Mouse (Mus musculus) kidney, adult 9 months (tissue): ENCODE measurements around the gene AC170998.1.
A peak's percentile ranks its signal among the peaks of the same experiment; 100 is the strongest.

ENCODE experiments used
- DNase-seq: peaks from one replicate; pipeline ENCODE4 v3.0.0; 2022

AC170998.1 gene

GRCm38 (mm10) chr17:28725783-28726182, at the start of gene AC170998.1:
Gene AC170998.1, plus strand, starts transcription at chr17:28726083.
- no peak for DNase-seq

- peak; percentile 91 for DNase-seq
Observed at GRCm38 (mm10) chr17:28682311-28683084, 43.4 kb upstream of the AC170998.1 start.

GRCm38 (mm10) chr17:28683601-28684000, 42.3 kb upstream of the AC170998.1 start:
- DNase-seq: peak; percentile 93

GRCm38 (mm10) chr17:28684631-28685030, 41.3 kb upstream of the AC170998.1 start:
- DNase-seq: no peak

GRCm38 (mm10) chr17:28687354-28687753, 38.5 kb upstream of the AC170998.1 start:
- no peak for DNase-seq

GRCm38 (mm10) chr17:28689586-28690283, 36.1 kb upstream of the AC170998.1 start, which contains the start of gene Slc26a8:
Gene Slc26a8, minus strand, starts transcription at chr17:28690233.
- DNase-seq: no peak

- DNase-seq: peak; percentile 100
Observed at GRCm38 (mm10) chr17:28690776-28691686, 34.9 kb upstream of the AC170998.1 start, which contains the start of gene Mapk14. Gene Mapk14, plus strand, starts transcription at chr17:28691329.

- peak; percentile 74 for DNase-seq
Observed at GRCm38 (mm10) chr17:28691687-28692340, 34.1 kb upstream of the AC170998.1 start.

- peak; percentile 63 for DNase-seq
Observed at GRCm38 (mm10) chr17:28692341-28692710, 33.6 kb upstream of the AC170998.1 start.

GRCm38 (mm10) chr17:28693086-28693485, 32.8 kb upstream of the AC170998.1 start:
- no peak for DNase-seq

GRCm38 (mm10) chr17:28694078-28694477, 31.8 kb upstream of the AC170998.1 start:
- peak; percentile 68 for DNase-seq

GRCm38 (mm10) chr17:28694832-28695231, 31.1 kb upstream of the AC170998.1 start:
- DNase-seq: peak; percentile 64

GRCm38 (mm10) chr17:28696641-28697040, 29.2 kb upstream of the AC170998.1 start:
- DNase-seq: peak; percentile 88

GRCm38 (mm10) chr17:28697290-28698195, 28.3 kb upstream of the AC170998.1 start:
- DNase-seq: peak; percentile 47

GRCm38 (mm10) chr17:28698245-28698644, 27.6 kb upstream of the AC170998.1 start:
- peak; percentile 63 for DNase-seq

GRCm38 (mm10) chr17:28698672-28699071, 27.2 kb upstream of the AC170998.1 start:
- no peak for DNase-seq

- no peak for DNase-seq
Observed at GRCm38 (mm10) chr17:28699789-28700188, 26.1 kb upstream of the AC170998.1 start.

- no peak for DNase-seq
Observed at GRCm38 (mm10) chr17:28701171-28701570, 24.7 kb upstream of the AC170998.1 start.

GRCm38 (mm10) chr17:28701737-28702136, 24.1 kb upstream of the AC170998.1 start:
- no peak for DNase-seq

- peak; percentile 62 for DNase-seq
Observed at GRCm38 (mm10) chr17:28702646-28703045, 23.2 kb upstream of the AC170998.1 start.

- no peak for DNase-seq
Observed at GRCm38 (mm10) chr17:28706697-28707096, 19.2 kb upstream of the AC170998.1 start.
